Mouse (Mus musculus) A20 (cell line): Measurements from ENCODE around the gene Tmem232.
A peak's percentile ranks its signal among the peaks of the same experiment; 100 is the strongest.

Experiments
- DNase-seq: peaks from one replicate; pipeline ENCODE4 v3.0.0-alpha.2; 2011; ENCODE audit warnings: low read depth, low spot score

Tmem232 gene

GRCm38 (mm10) chr17:65540441-65541272 is at the start of gene Tmem232:
TSS of gene Tmem232 (minus strand) at chr17:65540782.
- peak; percentile 56 for DNase-seq

- no peak for DNase-seq
These were observed 46.3 kb upstream of the Tmem232 start for GRCm38 (mm10) chr17:65586892-65587291.

- no peak for DNase-seq
These were observed 40.9 kb upstream of the Tmem232 start for GRCm38 (mm10) chr17:65581440-65581839.

GRCm38 (mm10) chr17:65579766-65580165 is 39.2 kb upstream of the Tmem232 start:
- no peak for DNase-seq

GRCm38 (mm10) chr17:65575339-65575738 is 34.8 kb upstream of the Tmem232 start:
- no peak for DNase-seq

- DNase-seq, result no peak
These were observed 34.3 kb upstream of the Tmem232 start for GRCm38 (mm10) chr17:65574850-65575249.

GRCm38 (mm10) chr17:65571866-65572265 is 31.3 kb upstream of the Tmem232 start:
- DNase-seq, result no peak

- DNase-seq, result no peak
These were observed 30.9 kb upstream of the Tmem232 start for GRCm38 (mm10) chr17:65571466-65571865.

- DNase-seq, result no peak
These were observed 23.6 kb upstream of the Tmem232 start for GRCm38 (mm10) chr17:65564189-65564588.

GRCm38 (mm10) chr17:65563345-65563744 is 22.8 kb upstream of the Tmem232 start:
- no peak for DNase-seq

- peak; percentile 64 for DNase-seq
These were observed 22.2 kb upstream of the Tmem232 start for GRCm38 (mm10) chr17:65562761-65563160.

- DNase-seq, result no peak
These were observed 20.9 kb upstream of the Tmem232 start for GRCm38 (mm10) chr17:65561361-65562015.

- DNase-seq, result peak; percentile 77
These were observed 18.7 kb upstream of the Tmem232 start for GRCm38 (mm10) chr17:65559273-65559672.

- DNase-seq, result no peak
These were observed 18.2 kb upstream of the Tmem232 start for GRCm38 (mm10) chr17:65558788-65559187.

GRCm38 (mm10) chr17:65558217-65558616 is 17.6 kb upstream of the Tmem232 start:
- DNase-seq, result peak; percentile 71

GRCm38 (mm10) chr17:65557212-65557611 is 16.6 kb upstream of the Tmem232 start:
- no peak for DNase-seq

GRCm38 (mm10) chr17:65556798-65557197 is 16.2 kb upstream of the Tmem232 start:
- no peak for DNase-seq

- no peak for DNase-seq
These were observed 11.9 kb upstream of the Tmem232 start for GRCm38 (mm10) chr17:65552426-65552997.

GRCm38 (mm10) chr17:65550357-65550756 is 9.8 kb upstream of the Tmem232 start:
- DNase-seq, result no peak

GRCm38 (mm10) chr17:65548698-65549365 is 8.2 kb upstream of the Tmem232 start:
- DNase-seq, result no peak

GRCm38 (mm10) chr17:65546221-65546620 is 5.6 kb upstream of the Tmem232 start:
- peak; percentile 46 for DNase-seq

- DNase-seq, result peak; percentile 51
These were observed 4.4 kb downstream of the Tmem232 start for GRCm38 (mm10) chr17:65536156-65536555.
